Mouse (Mus musculus) myocyte (in vitro differentiated cells): ENCODE results near the gene Rfx7.

Experiments
- CEBPB ChIP-seq: IDR thresholded peaks from 2 replicates; pipeline ENCODE4 v1.6.1; 2011; ENCODE audit warnings: mild to moderate bottlenecking, moderate library complexity; ENCODE audit not compliant: poor library complexity, insufficient read depth, severe bottlenecking
- POLR2A ChIP-seq: IDR thresholded peaks from one replicate; pipeline ENCODE4 v1.6.1; 2011; ENCODE audit warnings: low read depth, mild to moderate bottlenecking, control low read depth, moderate library complexity; ENCODE audit not compliant: insufficient read length
- USF1 ChIP-seq: IDR thresholded peaks from one replicate; pipeline ENCODE4 v1.6.1; 2011; ENCODE audit warnings: low read depth, mild to moderate bottlenecking, control low read depth, moderate library complexity

DNA sequence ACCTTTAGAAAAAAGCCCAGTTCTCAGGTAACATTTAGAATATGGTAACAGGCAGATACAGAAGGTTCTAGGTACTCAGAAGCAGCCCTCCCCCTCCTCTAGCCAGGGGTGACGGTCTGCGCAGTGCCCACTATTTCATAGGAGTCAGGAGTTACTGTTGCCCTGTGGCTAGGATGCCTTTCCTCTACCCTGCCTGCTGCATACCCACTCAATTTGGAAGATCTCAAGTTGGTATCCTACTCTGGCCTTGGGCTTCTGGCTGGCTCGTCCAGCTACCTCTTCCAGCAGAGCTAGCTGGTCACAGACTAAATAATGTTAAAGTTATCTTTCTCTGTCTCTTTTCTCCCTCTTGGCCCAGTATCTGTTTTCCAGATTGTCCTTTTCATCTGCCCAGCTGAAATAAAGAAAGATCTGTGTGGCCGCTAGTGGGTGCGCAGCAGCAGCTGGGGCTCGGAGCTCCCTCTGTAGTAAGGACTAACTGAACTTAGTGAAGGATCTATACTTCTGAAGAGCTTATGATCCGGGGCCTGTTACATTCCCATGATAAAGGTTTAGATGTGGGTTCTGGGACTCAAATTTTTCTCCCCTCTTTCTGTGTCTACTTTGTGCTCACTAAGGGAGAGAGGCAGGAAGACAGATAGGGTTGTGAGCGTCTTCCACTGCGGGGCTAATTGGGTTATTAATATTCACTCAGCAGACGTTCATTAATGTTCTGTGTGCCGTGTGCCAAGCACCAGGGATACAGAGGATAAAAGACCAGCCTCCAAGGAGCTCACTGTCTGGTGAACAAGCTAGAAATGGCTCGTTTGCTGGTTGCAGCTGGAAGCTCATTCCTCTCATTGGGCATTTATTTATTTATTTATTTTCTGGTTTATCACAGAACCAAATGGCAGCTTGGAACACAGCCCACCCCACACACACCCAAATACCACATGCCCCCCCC is 132.6 kb downstream of the Rfx7 start:
- TF ChIP-seq POLR2A (peak; percentile 24), CEBPB (no peak), USF1 (no peak)
